In the genomic region with DNA sequence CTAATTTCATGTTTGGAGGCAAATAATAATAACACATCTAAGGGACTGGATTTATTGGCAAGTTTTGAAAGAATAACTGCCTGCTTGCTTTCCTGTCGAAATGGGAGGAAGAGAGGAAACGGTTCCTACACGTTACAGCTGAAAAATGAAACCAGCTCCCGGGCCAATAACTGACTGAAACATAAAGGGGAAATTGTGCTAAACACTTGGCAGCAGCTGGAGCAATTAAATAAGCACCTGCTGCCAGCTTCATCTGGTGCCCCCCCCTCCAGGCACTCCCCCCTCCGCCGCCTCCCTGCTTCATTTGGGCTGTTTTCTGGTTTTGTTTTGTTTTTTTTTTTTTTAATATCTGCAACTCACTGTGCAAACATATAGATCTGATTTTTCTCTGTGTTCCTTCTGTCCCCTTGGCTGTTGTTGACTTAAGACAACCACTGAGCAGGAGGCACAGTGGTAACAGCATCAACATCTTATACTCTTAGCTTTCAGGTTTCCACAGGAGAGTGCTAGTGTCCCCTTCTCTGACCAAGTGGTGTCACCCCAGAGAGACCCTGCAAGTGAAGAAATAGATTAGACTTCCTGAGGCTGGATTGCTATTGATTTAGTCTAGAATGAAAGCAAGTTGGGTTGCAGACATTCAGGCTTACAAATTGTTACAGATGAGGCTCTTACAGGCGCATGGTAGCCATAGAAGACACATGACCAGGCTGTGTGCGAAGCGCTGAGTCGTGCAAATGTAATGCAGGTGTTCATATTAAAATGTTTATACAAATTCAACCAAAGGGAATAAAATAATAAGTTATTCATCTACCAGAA, we compare ENCODE assay signal across 11 mouse cellular contexts. TPM values are rescaled to one million over a fixed set of nuclear protein-coding genes. Genes with fewer than 3 reads are reported as not detected.
DNase-seq lines count a peak whose midpoint lies in the region; ATAC-seq and TF ChIP-seq lines count a peak whose summit lies in the region.
"Had no signal": no experiment of that assay in that cellular context is flagged by ENCODE, and none has a peak within 500 bp of the region (broad histone marks: within the 10 kb centered on the region; RNA-seq: fewer than 3 reads in every experiment).

No protein-coding gene starts in this region.

- H3K4me1 ChIP-seq in heart, embryonic 16.5 days (ENCODE audit: control insufficient read depth, insufficient read depth, low read length), result no peaks in the 10 kb centered on the region
- no peaks in the 10 kb centered on the region for H3K4me1 ChIP-seq in heart, adult 2 months (ENCODE audit: control insufficient read depth, insufficient read depth, low read length)
- H3K4me1 ChIP-seq in limb, embryonic 14.5 days (ENCODE audit: control insufficient read depth, insufficient read depth, low read length), result peaks cover 16% of the 10 kb centered on the region; the same call in 1 of the 2 replicates

- TF ChIP-seq CTCF in heart, adult 2 months (IDR thresholded peaks at IDR 0.05), result no peak

- no peaks in the 10 kb centered on the region for H3K9me3 ChIP-seq in heart, embryonic 16.5 days (replicated peaks; ENCODE audit: control insufficient read depth, low read length)
- no peaks in the 10 kb centered on the region for H3K9me3 ChIP-seq in limb, embryonic 14.5 days (ENCODE audit: control insufficient read depth, low read length)

- no peak for TF ChIP-seq EP300 in heart, adult 2 months (IDR thresholded peaks at IDR 0.05; ENCODE audit: insufficient read depth, low read depth, low read length)

- no peak overlapping the region for H3K27ac ChIP-seq in heart, embryonic 16.5 days (ENCODE audit: low read length)
- H3K27ac ChIP-seq in heart, adult 2 months, result no peak overlapping the region
- no peak overlapping the region for H3K27ac ChIP-seq in limb, embryonic 14.5 days (replicated peaks; ENCODE audit: low read depth, low read length)

- H3K4me2 ChIP-seq in heart, embryonic 16.5 days (ENCODE audit: low read depth, low read length), result peak overlapping the region; percentile 21
- H3K4me2 ChIP-seq in limb, embryonic 14.5 days (replicated peaks; ENCODE audit: low read depth, low read length, severe bottlenecking), result peak overlapping the region; percentile 33

- no peaks in the 10 kb centered on the region for H3K27me3 ChIP-seq in heart, embryonic 16.5 days (ENCODE audit: control insufficient read depth, insufficient read depth, low read length)
- no peaks in the 10 kb centered on the region for H3K27me3 ChIP-seq in heart, adult 2 months (ENCODE audit: control insufficient read depth, insufficient read depth, low read length)
- no peaks in the 10 kb centered on the region for H3K27me3 ChIP-seq in limb, embryonic 14.5 days (ENCODE audit: control insufficient read depth, insufficient read depth, low read length)

- no peaks in the 10 kb centered on the region for H3K36me3 ChIP-seq in heart, embryonic 16.5 days (ENCODE audit: control insufficient read depth, insufficient read depth)
- H3K36me3 ChIP-seq in heart, adult 2 months (ENCODE audit: control insufficient read depth, insufficient read depth, low read length), result no peaks in the 10 kb centered on the region
- no peaks in the 10 kb centered on the region for H3K36me3 ChIP-seq in limb, embryonic 14.5 days (ENCODE audit: control insufficient read depth, insufficient read depth, low read length)

- no peaks in the 10 kb centered on the region for H3K79me2 ChIP-seq in heart, adult 2 months (replicated peaks; ENCODE audit: control insufficient read depth, insufficient read depth, low read length)

- no peak for ATAC-seq in heart, embryonic 16.5 days (replicated peaks; ENCODE audit: extremely low read depth, insufficient read depth, low FRiP score)
- ATAC-seq in limb, embryonic 14.5 days (ENCODE audit: low FRiP score, low read depth), result no peak

- DNase-seq in heart, adult 2 months, result no peak
- peak; percentile 17 for DNase-seq in thymus, postnatal 4 days
- no peak for DNase-seq in thymus, postnatal 0 days (ENCODE audit: low spot score)
- peak; percentile 59 for DNase-seq in limb, embryonic 14.5 days (ENCODE audit: low spot score)
- no peak for DNase-seq in right cerebral cortex, adult 2 months (ENCODE audit: low spot score in 2 of 2)
- DNase-seq in adrenal gland, adult 18-20 months (ENCODE audit: low spot score in 2 of 2), result no peak
- DNase-seq in spleen, postnatal 4 days (ENCODE audit: low spot score in 2 of 2), result no peak
- DNase-seq: cerebellum, adult 8-10 months; heart, postnatal 10 days had no signal

- no peak overlapping the region for H3K9ac ChIP-seq in heart, embryonic 16.5 days (ENCODE audit: low read length)
- no peak overlapping the region for H3K9ac ChIP-seq in heart, adult 2 months (ENCODE audit: low read depth, low read length)
- no peak overlapping the region for H3K9ac ChIP-seq in limb, embryonic 14.5 days (ENCODE audit: low read depth, low read length, severe bottlenecking)

- TF ChIP-seq POLR2A in heart, adult 2 months (IDR thresholded peaks at IDR 0.05; ENCODE audit: insufficient read depth, low read depth, low read length), result no peak
- no peak for TF ChIP-seq POLR2A in limb, embryonic 14.5 days (IDR thresholded peaks at IDR 0.05; ENCODE audit: borderline replicate concordance, extremely low read depth, insufficient read depth, insufficient read length)

- no peak overlapping the region for H3K4me3 ChIP-seq in heart, embryonic 16.5 days (ENCODE audit: low read length)
- H3K4me3 ChIP-seq in heart, adult 2 months, result no peak overlapping the region
- no peak overlapping the region for H3K4me3 ChIP-seq in limb, embryonic 14.5 days (replicated peaks; ENCODE audit: low read length)

- intact Hi-C loops in heart, adult 2 months (cut with DNase I), result no loop called here

- WGBS in heart, embryonic 16.5 days, result 64% methylated on average over 10 of the region's 10 CpGs
- 60% methylated on average over 10 of the region's 10 CpGs for WGBS in heart, adult 2 months
- WGBS in limb, embryonic 14.5 days, result 24% methylated on average over 10 of the region's 10 CpGs

RNA-seq across cellular contexts. Expression of a gene that starts 18.8 kb away (rescaled TPM):
- polyA plus RNA-seq in heart, embryonic 16.5 days (2015; fragmentation: Nextera tagmentation; extraction: Ambion mirVana), result 0.17 and 0.25 TPM in 2 replicates
- 1 to 10 TPM; 2.2 to 4.6 TPM for total RNA-seq in heart, adult 2 months (2021)
- 1.6 and 6.4 TPM in 2 replicates for polyA plus RNA-seq in heart, adult 2 months (2012; rRNA removed)
- 0.14 TPM in 1 of 2 replicates, not detected in the other for polyA plus RNA-seq in thymus, postnatal 0 days (2015; fragmentation: Nextera tagmentation; extraction: Ambion mirVana)
- 2.3 and 2.5 TPM in 2 replicates for polyA plus RNA-seq in limb, embryonic 14.5 days (2012; rRNA removed)
- 1.7 and 3.3 TPM in 2 replicates for polyA plus RNA-seq in limb, embryonic 14.5 days (2014; fragmentation: Nextera tagmentation; extraction: Ambion mirVana)
- total RNA-seq in adrenal gland, adult 18-20 months (2021), result under 1 TPM; 0.74 to 0.93 TPM
- total RNA-seq: liver, adult 2 months had no signal
- polyA plus RNA-seq: liver, adult 2 months had no signal

RNA-seq across cellular contexts. Expression of a gene that starts 21.6 kb away (rescaled TPM):
- 26.3 and 29.2 TPM in 2 replicates for polyA plus RNA-seq in heart, embryonic 16.5 days (2015; fragmentation: Nextera tagmentation; extraction: Ambion mirVana)
- total RNA-seq in heart, adult 2 months (2021), result 10 to 100 TPM; 12.2 to 12.9 TPM
- polyA plus RNA-seq in heart, adult 2 months (2012; rRNA removed), result 4.7 and 5.6 TPM in 2 replicates
- polyA plus RNA-seq in thymus, postnatal 0 days (2015; fragmentation: Nextera tagmentation; extraction: Ambion mirVana), result 33.7 and 34.1 TPM in 2 replicates
- 16.7 and 30.9 TPM in 2 replicates for polyA plus RNA-seq in limb, embryonic 14.5 days (2012; rRNA removed)
- 32.4 and 33.6 TPM in 2 replicates for polyA plus RNA-seq in limb, embryonic 14.5 days (2014; fragmentation: Nextera tagmentation; extraction: Ambion mirVana)
- 10 to 100 TPM; 13.0 to 14.7 TPM for total RNA-seq in adrenal gland, adult 18-20 months (2021)

Comparison
In these comparisons a context has a peak if more than half of its experiments do, and no peak if none do; other contexts are left out.
1. DNase-seq: peak in thymus, postnatal 4 days (single experiment) and limb, embryonic 14.5 days (single experiment); none in heart, adult 2 months (0 of 2), thymus, postnatal 0 days (single experiment), right cerebral cortex, adult 2 months (0 of 2), adrenal gland, adult 18-20 months (0 of 2) and spleen, postnatal 4 days (0 of 2).